In the genomic region with DNA sequence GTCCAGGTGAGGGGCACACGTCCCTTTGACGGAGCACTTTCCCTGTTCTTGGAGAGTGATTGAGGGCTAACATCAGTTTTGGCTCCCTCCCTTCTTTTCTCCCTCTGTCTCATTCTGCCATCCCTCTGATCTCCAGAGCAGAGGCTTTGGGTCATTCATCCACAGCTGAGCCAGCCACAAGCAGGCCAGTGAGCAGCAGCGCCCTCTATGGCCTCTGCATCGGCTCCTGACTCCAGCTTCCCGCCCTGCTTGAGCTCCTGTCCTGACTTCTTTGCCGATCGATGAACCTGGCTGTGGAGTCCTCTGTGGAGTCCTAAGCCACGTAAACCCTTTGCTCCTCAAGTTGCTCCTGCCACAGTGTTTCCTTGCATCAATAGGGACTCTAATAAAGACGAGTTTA, we compare ENCODE assay signal across 11 mouse cellular contexts. TPM values are rescaled to one million over a fixed set of nuclear protein-coding genes. Genes with fewer than 3 reads are reported as not detected.
A peak's percentile ranks its signal among the peaks of the same experiment; 100 is the strongest.
DNase-seq lines count a peak whose midpoint lies in the region; ATAC-seq and TF ChIP-seq lines count a peak whose summit lies in the region.
"Had no signal": no experiment of that assay in that cellular context is flagged by ENCODE, and none has a peak within 500 bp of the region (broad histone marks: within the 10 kb centered on the region; RNA-seq: fewer than 3 reads in every experiment).

No protein-coding gene starts in this region.

- peaks cover 60% of the 10 kb centered on the region for H3K79me3 ChIP-seq in C2C12 (ENCODE audit: low read depth)

- no peak for TF ChIP-seq POLR2A in kidney, adult 2 months (IDR thresholded peaks at IDR 0.05; ENCODE audit: low read depth, low read length)

- no peak for ATAC-seq in kidney, embryonic 16.5 days (ENCODE audit: low FRiP score, low TSS enrichment)

- TF ChIP-seq CTCF in kidney, adult 2 months (conservative IDR thresholded peaks at IDR 0.05; ENCODE audit: insufficient read depth, insufficient read length, low read depth, low read length) = peak; percentile 43; the same call in 1 of the 2 replicates
- TF ChIP-seq CTCF in C2C12 (IDR thresholded peaks at IDR 0.05; ENCODE audit: control insufficient read depth, insufficient read depth, insufficient read length) = peak; percentile 26

- no peak overlapping the region for H3K4me3 ChIP-seq in kidney, adult 2 months (ENCODE audit: insufficient read depth, low read depth, low read length)
- no peak overlapping the region for H3K4me3 ChIP-seq in kidney, embryonic 16.5 days (ENCODE audit: low read length)
- no peak overlapping the region for H3K4me3 ChIP-seq in C2C12 (ENCODE audit: insufficient read depth, poor library complexity, severe bottlenecking)
- H3K4me3 ChIP-seq: stomach, embryonic 15.5 days had no signal

- no peaks in the 10 kb centered on the region for H3K9me3 ChIP-seq in kidney, embryonic 16.5 days (ENCODE audit: low read length)
- H3K9me3 ChIP-seq: stomach, embryonic 15.5 days had no signal

- no peak overlapping the region for H3K4me2 ChIP-seq in kidney, embryonic 16.5 days (replicated peaks; ENCODE audit: low read depth, low read length)
- H3K4me2 ChIP-seq: stomach, embryonic 15.5 days had no signal

- H3K79me2 ChIP-seq in C2C12 (ENCODE audit: control insufficient read depth, insufficient read depth) = peaks cover 86% of the 10 kb centered on the region

- DNase-seq in cerebellum, postnatal 25 days = peak; percentile 46 to 69
- no peak for DNase-seq in cerebellum, adult 11 months
- no peak for DNase-seq in kidney, adult 2 months
- DNase-seq in embryo, embryonic 11 days = peak; percentile 54
- DNase-seq in layer of hippocampus, postnatal 36 days = no peak
- DNase-seq in frontal cortex, postnatal 10 days (ENCODE audit: low spot score in 2 of 2) = no peak
- DNase-seq: B cell, adult 2 months; lung, postnatal 4 days had no signal

- 0 out of 2 replicates have a peak, but pooled peaks cover 2% of the 10 kb centered on the region for H3K4me1 ChIP-seq in kidney, adult 2 months (ENCODE audit: control insufficient read depth, insufficient read depth, low read length)
- peaks cover under 1% of the 10 kb centered on the region for H3K4me1 ChIP-seq in kidney, embryonic 16.5 days (ENCODE audit: insufficient read depth, low read length)
- H3K4me1 ChIP-seq: stomach, embryonic 15.5 days had no signal

- H3K9ac ChIP-seq in kidney, embryonic 16.5 days (replicated peaks; ENCODE audit: low read length) = no peak overlapping the region
- H3K9ac ChIP-seq: stomach, embryonic 15.5 days had no signal

- no peak overlapping the region for H3K27ac ChIP-seq in kidney, adult 2 months (ENCODE audit: insufficient read depth, low read depth, low read length)
- H3K27ac ChIP-seq in kidney, embryonic 16.5 days (ENCODE audit: low read length) = no peak overlapping the region
- H3K27ac ChIP-seq: stomach, embryonic 15.5 days had no signal

- H3K36me3 ChIP-seq in kidney, adult 2 months (ENCODE audit: control insufficient read depth, insufficient read depth, low read length) = no peaks in the 10 kb centered on the region
- H3K36me3 ChIP-seq in kidney, embryonic 16.5 days (ENCODE audit: insufficient read depth, low read length) = peaks cover 4% of the 10 kb centered on the region; the same call in 1 of the 2 replicates
- H3K36me3 ChIP-seq in C2C12 (ENCODE audit: control insufficient read depth, insufficient read depth) = peaks cover 3% of the 10 kb centered on the region

- 63% methylated on average over 9 of the region's 9 CpGs for WGBS in kidney, adult 2 months
- 56% methylated on average over 9 of the region's 9 CpGs for WGBS in kidney, embryonic 16.5 days

- no peaks in the 10 kb centered on the region for H3K27me3 ChIP-seq in kidney, adult 2 months (replicated peaks; ENCODE audit: control insufficient read depth, insufficient read depth, low read length)
- H3K27me3 ChIP-seq in kidney, embryonic 16.5 days (ENCODE audit: insufficient read depth, low read length) = no peaks in the 10 kb centered on the region
- no peaks in the 10 kb centered on the region for H3K27me3 ChIP-seq in C2C12 (ENCODE audit: control insufficient read depth, insufficient read depth, insufficient read length)
- H3K27me3 ChIP-seq: stomach, embryonic 15.5 days had no signal

- no peak overlapping the region for H3ac ChIP-seq in C2C12 (ENCODE audit: control insufficient read depth, insufficient read length, low read depth)

TF ChIP-seq in C2C12, 6 proteins besides CTCF, POLR2A, EP300 and RAD21:
- TF ChIP-seq FOSL1 (IDR thresholded peaks at IDR 0.05; ENCODE audit: insufficient read depth, low read length, poor library complexity, severe bottlenecking) (no peak), MAX (IDR thresholded peaks at IDR 0.05) (no peak), MYOG (IDR thresholded peaks at IDR 0.05; ENCODE audit: control insufficient read depth, extremely low read depth, insufficient read length) (no peak)
TF ChIP-seq in C2C12: peak in this region for 0.

RNA-seq across cellular contexts. Expression of a gene that starts 10.9 kb away (rescaled TPM):
- 40.9 and 43.9 TPM in 2 replicates for polyA plus RNA-seq in kidney, adult 2 months (2012; rRNA removed)
- polyA plus RNA-seq in kidney, embryonic 16.5 days (2015; fragmentation: Nextera tagmentation; extraction: Ambion mirVana) = 89.0 and 99.4 TPM in 2 replicates
- 39.1 TPM for polyA plus RNA-seq in C2C12 (2012; fragmentation: generic; extraction: Trizol)
- total RNA-seq in layer of hippocampus, postnatal 36 days (2021) = 100 to 1,000 TPM; 136 to 140 TPM

RNA-seq across cellular contexts. Expression of a gene that starts 11.2 kb away (rescaled TPM):
- polyA plus RNA-seq in kidney, adult 2 months (2012; rRNA removed) = 1.6 and 2.1 TPM in 2 replicates
- 6.7 and 7.9 TPM in 2 replicates for polyA plus RNA-seq in kidney, embryonic 16.5 days (2015; fragmentation: Nextera tagmentation; extraction: Ambion mirVana)
- 1.8 TPM for polyA plus RNA-seq in C2C12 (2012; fragmentation: generic; extraction: Trizol)
- 10 to 100 TPM; 27.6 to 30.1 TPM for total RNA-seq in layer of hippocampus, postnatal 36 days (2021)

Comparison
In these comparisons a context has a peak if more than half of its experiments do, and no peak if none do; other contexts are left out.
1. DNase-seq: peak in cerebellum, postnatal 25 days (2 of 2) and embryo, embryonic 11 days (single experiment); none in cerebellum, adult 11 months (single experiment), kidney, adult 2 months (single experiment), layer of hippocampus, postnatal 36 days (0 of 2) and frontal cortex, postnatal 10 days (0 of 2).